Mouse (Mus musculus) MEL (cell line): ENCODE measurements around the gene Ptx3. TPM values are rescaled to one million over a fixed set of nuclear protein-coding genes. Genes with fewer than 3 reads are reported as not detected.
"Not testable (repeated sequence)": the region's sequence is repeated elsewhere in the genome, so short reads cannot be mapped to it uniquely, and the experiment has no call there.

ENCODE experiments used
- DNase-seq: peaks from one replicate; pipeline ENCODE4 v3.0.0; 2011; ENCODE audit warnings: low read depth, low spot score
- H3K27ac ChIP-seq: 2 replicates; pipeline ENCODE4 v1.5.1; 2012; ENCODE audit warnings: low read depth, mild to moderate bottlenecking, control low read depth, low read length, moderate library complexity; ENCODE audit not compliant: control insufficient read depth
- H3K27me3 ChIP-seq, 2 experiments: fragments of 150-350 bp in 1 of 2; sonication (generic) in 1 of 2; 2 replicates each; pipeline ENCODE4 v1.6.1; 2012; ENCODE audit warnings: low read length in 2 of 2, mild to moderate bottlenecking in 2 of 2, improper control_type of control experiment in 1 of 2, moderate library complexity in 1 of 2; ENCODE audit not compliant: insufficient read depth in 2 of 2, control insufficient read depth in 1 of 2
- H3K36me3 ChIP-seq, 2 experiments: 2 replicates each; pipeline ENCODE4 v1.6.1; 2012 to 2014; ENCODE audit warnings: low read length in 2 of 2, improper control_type of control experiment in 1 of 2, inconsistent platforms in 1 of 2, mild to moderate bottlenecking in 1 of 2; ENCODE audit not compliant: insufficient read depth in 2 of 2, control insufficient read depth in 1 of 2
- H3K4me1 ChIP-seq, 2 experiments: fragments of 150-350 bp in 1 of 2; sonication (generic) in 1 of 2; 2 replicates each; pipeline ENCODE4 v1.6.1; 2012; ENCODE audit warnings: low read length in 2 of 2, improper control_type of control experiment in 1 of 2, mild to moderate bottlenecking in 1 of 2; ENCODE audit not compliant: insufficient read depth in 2 of 2, control insufficient read depth in 1 of 2
- H3K4me3 ChIP-seq, 2 experiments: fragments of 150-350 bp in 1 of 2; sonication (generic) in 1 of 2; 2 replicates each; pipeline ENCODE4 v1.5.1; 2012; ENCODE audit warnings: low read depth in 2 of 2, low read length in 2 of 2, mild to moderate bottlenecking in 2 of 2, moderate library complexity in 2 of 2, control low read depth in 1 of 2, improper control_type of control experiment in 1 of 2; ENCODE audit not compliant: control insufficient read depth in 1 of 2, insufficient read depth in 1 of 2
- H3K79me2 ChIP-seq: 2 replicates; pipeline ENCODE4 v1.6.1; 2012; ENCODE audit warnings: mild to moderate bottlenecking, low read length, moderate library complexity; ENCODE audit not compliant: control insufficient read depth, poor library complexity, insufficient read depth
- H3K9ac ChIP-seq: 2 replicates; pipeline ENCODE4 v1.6.1; 2012; ENCODE audit warnings: low read depth, mild to moderate bottlenecking, control low read depth, low read length, moderate library complexity; ENCODE audit not compliant: control insufficient read depth, poor library complexity, severe bottlenecking
- H3K9me3 ChIP-seq: fragments of 150-350 bp; sonication (generic); replicated peaks from 2 replicates; pipeline ENCODE4 v1.6.1; 2012; ENCODE audit warnings: mild to moderate bottlenecking, low read length, improper control_type of control experiment, moderate library complexity; ENCODE audit not compliant: insufficient read depth
- CTCF ChIP-seq, 3 experiments: IDR thresholded peaks in 2 of 3; conservative IDR thresholded peaks in 1 of 3; 2 replicates each; pipeline ENCODE4 v1.5.1; 2011 to 2012; ENCODE audit warnings: low read length in 3 of 3, low read depth in 2 of 3, mild to moderate bottlenecking in 2 of 3, improper control_type of control experiment in 1 of 3, inconsistent platforms in 1 of 3, mixed read lengths in 1 of 3, moderate library complexity in 1 of 3; ENCODE audit not compliant: control insufficient read depth in 1 of 3, insufficient read depth in 1 of 3, poor library complexity in 1 of 3, severe bottlenecking in 1 of 3
- ELF1 ChIP-seq: IDR thresholded peaks from 2 replicates; pipeline ENCODE4 v1.6.1; 2014; ENCODE audit warnings: low read depth, mild to moderate bottlenecking, inconsistent platforms, low read length, improper control_type of control experiment, moderate library complexity
- GATA1 ChIP-seq: IDR thresholded peaks from 2 replicates; pipeline ENCODE4 v1.6.1; 2011; ENCODE audit warnings: low read depth, low read length, improper control_type of control experiment
- MAFK ChIP-seq: IDR thresholded peaks from 2 replicates; pipeline ENCODE4 v1.6.1; 2011; ENCODE audit warnings: low read depth, mild to moderate bottlenecking, low read length, improper control_type of control experiment, borderline replicate concordance
- MAX ChIP-seq: IDR thresholded peaks from 2 replicates; pipeline ENCODE4 v1.6.1; 2011; ENCODE audit warnings: low read length, improper control_type of control experiment
- MXI1 ChIP-seq: IDR thresholded peaks from 2 replicates; pipeline ENCODE4 v1.6.1; 2011; ENCODE audit warnings: mild to moderate bottlenecking, low read depth, low read length, improper control_type of control experiment
- MYB ChIP-seq: IDR thresholded peaks from 2 replicates; pipeline ENCODE4 v1.6.1; 2011; ENCODE audit warnings: mild to moderate bottlenecking, low read depth, low read length, improper control_type of control experiment
- NRF1 ChIP-seq: IDR thresholded peaks from 2 replicates; pipeline ENCODE4 v1.6.1; 2014; ENCODE audit warnings: low read depth, mild to moderate bottlenecking, inconsistent platforms, low read length, improper control_type of control experiment, moderate library complexity; ENCODE audit not compliant: poor library complexity, insufficient read depth, severe bottlenecking
- POLR2AphosphoS2 ChIP-seq: IDR thresholded peaks from 2 replicates; pipeline ENCODE4 v1.6.1; 2011; ENCODE audit warnings: low read length, improper control_type of control experiment
- POLR2AphosphoS5 ChIP-seq: IDR thresholded peaks from 2 replicates; pipeline ENCODE4 v1.6.1; 2012; ENCODE audit warnings: low read depth, borderline replicate concordance, mild to moderate bottlenecking, inconsistent platforms, low read length, moderate library complexity, mixed read lengths
- RAD21 ChIP-seq: IDR thresholded peaks from 2 replicates; pipeline ENCODE4 v1.6.1; 2011; ENCODE audit warnings: mild to moderate bottlenecking, low read depth, low read length, improper control_type of control experiment
- SIN3A ChIP-seq: IDR thresholded peaks from 2 replicates; pipeline ENCODE4 v1.6.1; 2012; ENCODE audit warnings: low read length, improper control_type of control experiment, inconsistent platforms
- TCF12 ChIP-seq: IDR thresholded peaks from 2 replicates; pipeline ENCODE4 v1.6.1; 2014; ENCODE audit warnings: low read depth, mild to moderate bottlenecking, inconsistent platforms, low read length, improper control_type of control experiment, moderate library complexity
- UBTF ChIP-seq: IDR thresholded peaks from 2 replicates; pipeline ENCODE4 v1.6.1; 2012; ENCODE audit warnings: low read depth, mild to moderate bottlenecking, inconsistent platforms, low read length, improper control_type of control experiment, moderate library complexity, borderline replicate concordance; ENCODE audit not compliant: insufficient read depth
- USF1 ChIP-seq: IDR thresholded peaks from 2 replicates; pipeline ENCODE4 v1.6.1; 2014; ENCODE audit warnings: low read depth, mild to moderate bottlenecking, inconsistent platforms, low read length, improper control_type of control experiment, moderate library complexity
- USF2 ChIP-seq, 2 experiments: IDR thresholded peaks; 2 replicates each; pipeline ENCODE4 v1.6.1; 2011 to 2012; ENCODE audit warnings: improper control_type of control experiment in 2 of 2, low read length in 2 of 2, borderline replicate concordance in 1 of 2, inconsistent platforms in 1 of 2, low read depth in 1 of 2, mild to moderate bottlenecking in 1 of 2; ENCODE audit not compliant: insufficient read depth in 1 of 2
- ZC3H11A ChIP-seq: IDR thresholded peaks from 2 replicates; pipeline ENCODE4 v1.6.1; 2012; ENCODE audit warnings: low read depth, mild to moderate bottlenecking, inconsistent platforms, low read length, improper control_type of control experiment
- ZKSCAN1 ChIP-seq: IDR thresholded peaks from 2 replicates; pipeline ENCODE4 v1.6.1; 2012; ENCODE audit warnings: low read depth, mild to moderate bottlenecking, inconsistent platforms, low read length, improper control_type of control experiment, moderate library complexity
- ZNF384 ChIP-seq: IDR thresholded peaks from 2 replicates; pipeline ENCODE4 v1.6.1; 2012; ENCODE audit warnings: low read depth, mild to moderate bottlenecking, inconsistent platforms, low read length, improper control_type of control experiment
- polyA plus RNA-seq, 2 experiments: library from polyadenylated mRNA; stranded (reverse) in 1 of 2; unstranded in 1 of 2; fragments of >175 nt in 1 of 2; fragments of >200 nt in 1 of 2; gene quantifications; 2 replicates each; pipeline versions ENCODE4 v1.2.1 to v1.2.4; 2012; ENCODE audit warnings: low replicate concordance in 2 of 2, low read depth in 1 of 2; ENCODE audit not compliant: insufficient read length in 2 of 2, insufficient read depth in 1 of 2, missing spikeins in 1 of 2
- total RNA-seq: library from RNA; depleted of rRNA; stranded (reverse); fragments of 300-350 nt; gene quantifications from 2 replicates; pipeline ENCODE4 v1.2.3, GENCODE M21; 2012

Gene Ptx3
- total and polyA plus RNA-seq, 3 experiments = not detected

GRCm38 (mm10) chr3:66224931-66225537 lies 5.3 kb downstream of the Ptx3 start:
- Histone ChIP-seq H3K4me3 (no peak overlapping the region), H3K36me3 (no peaks in the 10 kb centered on the region), H3K79me2 (no peaks in the 10 kb centered on the region), H3K27me3 (peaks cover 0 to 1% of the 10 kb centered on the region in 2 experiments; a peak in 1 of 4 replicates), H3K9ac (no peak overlapping the region), H3K9me3 (no peaks in the 10 kb centered on the region), H3K4me1 (no peaks in the 10 kb centered on the region), H3K27ac (no peak overlapping the region)
- no peak for DNase-seq
- TF ChIP-seq UBTF (no peak), MAX (no peak), MAFK (no peak), GATA1 (no peak), CTCF (IDR thresholded peaks at IDR 0.05 in 2 of 3, conservative IDR thresholded peaks at IDR 0.05 in 1 of 3; ENCODE audit: control insufficient read depth in 1 of 3, insufficient read depth in 1 of 3, low read depth in 2 of 3, low read length in 3 of 3, poor library complexity in 1 of 3, severe bottlenecking in 1 of 3) (no peak), POLR2AphosphoS2 (no peak), MXI1 (no peak), ZC3H11A (no peak), TCF12 (no peak), SIN3A (no peak), USF1 (no peak), ZKSCAN1 (no peak), USF2 (IDR thresholded peaks at IDR 0.05; ENCODE audit: borderline replicate concordance in 1 of 2, insufficient read depth in 1 of 2, low read depth in 1 of 2, low read length in 2 of 2) (no peak), ELF1 (no peak), ZNF384 (no peak), NRF1 (no peak), POLR2AphosphoS5 (no peak), MYB (no peak)

DNA sequence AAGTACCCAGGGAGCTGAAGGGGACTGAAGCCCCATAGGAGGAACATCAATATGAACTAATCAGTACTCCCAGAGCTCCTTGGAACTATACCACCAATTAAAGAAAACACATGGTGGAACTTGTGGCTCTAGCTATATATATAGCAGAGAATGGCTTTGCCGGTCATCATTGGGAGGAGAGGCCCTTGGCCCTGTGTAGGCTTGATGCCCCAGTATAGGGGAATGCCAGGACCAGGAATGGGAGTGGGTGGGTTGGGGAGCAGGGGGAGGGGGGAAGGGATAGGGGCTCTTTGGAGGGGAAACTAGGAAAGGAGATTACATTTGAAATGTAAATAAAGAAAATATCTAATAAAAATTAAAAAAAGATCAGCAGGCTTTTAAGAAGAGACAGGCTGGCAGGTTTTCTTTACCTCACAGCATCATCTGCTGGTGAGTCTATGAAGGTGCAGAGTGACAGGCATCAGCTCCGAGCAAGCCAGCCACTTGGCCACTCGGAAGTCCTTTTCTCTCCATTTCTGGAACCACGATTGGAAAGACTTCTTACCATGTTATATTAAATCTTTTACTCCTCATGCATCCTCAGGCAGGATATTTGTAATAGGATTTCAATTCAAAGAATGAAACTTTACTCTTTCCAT lies 16.6 kb downstream of the Ptx3 start:
- not testable (repeated sequence) for H3K27me3 ChIP-seq, DNase-seq, H3K36me3 ChIP-seq
- TF ChIP-seq RAD21 = peak; percentile 7
- TF ChIP-seq, all 39 proteins: peak for 1; not testable (repeated sequence) for 38
- not testable (repeated sequence) for H3K9me3 ChIP-seq, H3K79me2 ChIP-seq, H3K9ac ChIP-seq, H3K4me1 ChIP-seq, H3K27ac ChIP-seq, H3K4me3 ChIP-seq
